Mouse (Mus musculus): ENCODE measurements around the gene Gtf2e1. TPM values are rescaled to one million over a fixed set of nuclear protein-coding genes. Genes with fewer than 3 reads are reported as not detected.

Gtf2e1 gene
- total RNA-seq, 2 experiments from 2014 or later = 6.6 to 7.5 TPM

DNA sequence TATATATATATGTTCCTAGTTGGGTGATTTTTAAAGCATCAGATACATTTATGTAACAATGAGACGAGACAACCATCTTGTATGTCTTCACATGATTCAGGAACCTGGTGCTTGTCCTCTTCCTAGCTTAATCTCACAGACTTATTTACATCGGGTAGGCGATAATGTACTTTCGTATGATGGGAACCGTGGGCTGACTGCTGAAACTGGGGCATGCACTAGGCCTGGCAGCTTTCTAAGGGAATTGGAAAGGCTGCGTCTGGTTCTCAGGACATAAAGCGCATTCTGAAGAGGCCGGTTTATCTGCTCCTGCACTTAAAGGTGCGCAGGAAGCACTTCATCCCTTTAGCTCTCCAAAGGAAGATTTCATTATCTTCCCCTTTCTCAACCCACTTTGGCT is 32.8 kb downstream of the Gtf2e1 start:
- intact Hi-C loops (cut with DNase I; ENCODE audit: low total_unique reads) = no loop called here
- DNase-seq = no peak

- intact Hi-C loops (cut with DNase I; ENCODE audit: low total_unique reads) = no loop called here
Observed at GRCm38 (mm10) chr16:37504517-37504916, 35.1 kb downstream of the Gtf2e1 start.

GRCm38 (mm10) chr16:37498581-37498980 is 41.0 kb downstream of the Gtf2e1 start:
- intact Hi-C loops (cut with DNase I; ENCODE audit: low total_unique reads) = no loop called here
- no peak for DNase-seq

More at GRCm38 (mm10) chr16:37504517-37504916, 35.1 kb downstream of the Gtf2e1 start:
- DNase-seq = no peak

- intact Hi-C loops (cut with DNase I; ENCODE audit: low total_unique reads) = no loop called here
Observed at GRCm38 (mm10) chr16:37495017-37495416, 44.6 kb downstream of the Gtf2e1 start.

DNA sequence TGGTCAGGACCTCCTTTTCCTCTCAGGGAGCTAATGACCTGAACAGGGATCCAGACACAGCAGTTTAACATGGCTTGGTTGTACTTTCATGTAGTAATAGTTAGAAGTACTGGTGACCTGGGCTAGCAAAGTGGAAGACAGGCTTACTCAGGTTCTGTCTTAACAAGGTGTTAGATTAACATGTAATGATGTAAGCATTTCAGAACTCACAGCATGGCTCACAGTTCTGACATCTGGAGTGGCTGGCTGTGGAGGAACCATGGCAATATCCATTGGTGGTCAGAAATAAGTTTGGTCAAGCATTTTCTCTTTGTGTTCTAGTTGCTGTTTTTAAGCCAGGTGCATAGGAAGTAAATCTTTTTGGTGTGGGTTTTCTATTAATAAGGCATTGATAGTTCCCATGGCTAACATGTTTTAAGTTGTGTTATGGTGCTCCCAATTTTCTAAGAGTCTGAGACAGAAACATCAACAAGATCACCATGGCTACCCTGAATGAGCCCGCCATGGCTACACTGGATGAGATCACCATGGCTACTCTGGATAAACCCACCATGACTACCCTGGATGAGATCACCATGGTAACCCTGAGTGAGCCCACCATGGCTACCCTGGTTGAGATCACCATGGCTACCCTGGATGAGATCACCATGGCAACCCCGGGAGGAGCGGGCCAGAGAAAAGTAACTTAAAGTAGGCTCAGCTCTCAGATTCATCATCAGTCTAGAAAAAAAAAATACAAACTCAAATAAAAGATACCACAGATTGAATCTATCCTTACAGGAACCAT is 52.6 kb downstream of the Gtf2e1 start:
- DNase-seq = no peak
- intact Hi-C loops (cut with DNase I; ENCODE audit: low total_unique reads) = no loop called here

More at GRCm38 (mm10) chr16:37495017-37495416, 44.6 kb downstream of the Gtf2e1 start:
- DNase-seq = no peak

GRCm38 (mm10) chr16:37478311-37479291 is 61.0 kb downstream of the Gtf2e1 start:
- intact Hi-C loops (cut with DNase I; ENCODE audit: low total_unique reads) = no loop called here
- no peak for DNase-seq

- DNase-seq = peak; percentile 8
- intact Hi-C loops (cut with DNase I; ENCODE audit: low total_unique reads) = no loop called here
Observed at GRCm38 (mm10) chr16:37472620-37473312, 66.8 kb downstream of the Gtf2e1 start.

DNA sequence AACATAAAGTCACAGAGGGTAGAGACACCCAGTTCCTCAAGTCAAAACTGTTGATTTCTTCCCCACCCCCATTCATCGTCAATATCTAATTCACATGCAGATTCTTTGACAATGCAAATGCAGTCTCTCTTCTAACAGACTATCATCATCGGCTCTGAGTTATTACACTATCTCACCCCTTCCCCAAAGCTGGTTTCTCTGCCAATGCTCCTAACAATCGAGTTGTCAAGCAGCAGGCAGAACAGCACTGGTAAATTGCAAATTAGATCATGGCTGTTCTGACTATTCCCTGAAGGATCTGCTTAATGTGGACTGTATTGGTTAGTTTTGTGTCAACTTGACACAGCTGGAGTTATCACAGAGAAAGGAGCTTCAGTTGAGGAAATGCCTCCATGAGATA is 70.0 kb downstream of the Gtf2e1 start:
- DNase-seq = no peak
- intact Hi-C loops (cut with DNase I; ENCODE audit: low total_unique reads) = no loop called here

DNA sequence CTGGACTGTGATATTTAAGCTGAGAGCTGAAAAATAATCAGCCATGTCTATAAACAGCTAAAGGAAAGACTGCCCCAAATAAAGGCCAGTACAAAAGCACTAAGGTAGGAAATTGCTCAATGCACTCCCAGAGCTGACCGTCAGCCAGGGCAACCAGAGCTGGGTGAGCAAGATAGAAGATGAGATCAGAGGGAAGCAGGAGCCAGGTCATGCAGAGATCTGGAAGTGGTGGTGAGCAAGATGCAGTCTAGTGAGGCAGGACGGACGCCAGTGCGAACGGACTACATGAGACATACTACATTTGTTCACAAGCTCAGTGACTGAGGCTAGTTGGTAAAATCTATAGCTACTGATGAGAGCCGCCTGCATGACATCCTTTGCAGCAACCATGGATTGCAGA is 75.6 kb downstream of the Gtf2e1 start:
- intact Hi-C loops (cut with DNase I; ENCODE audit: low total_unique reads) = no loop called here
- DNase-seq = no peak

DNA sequence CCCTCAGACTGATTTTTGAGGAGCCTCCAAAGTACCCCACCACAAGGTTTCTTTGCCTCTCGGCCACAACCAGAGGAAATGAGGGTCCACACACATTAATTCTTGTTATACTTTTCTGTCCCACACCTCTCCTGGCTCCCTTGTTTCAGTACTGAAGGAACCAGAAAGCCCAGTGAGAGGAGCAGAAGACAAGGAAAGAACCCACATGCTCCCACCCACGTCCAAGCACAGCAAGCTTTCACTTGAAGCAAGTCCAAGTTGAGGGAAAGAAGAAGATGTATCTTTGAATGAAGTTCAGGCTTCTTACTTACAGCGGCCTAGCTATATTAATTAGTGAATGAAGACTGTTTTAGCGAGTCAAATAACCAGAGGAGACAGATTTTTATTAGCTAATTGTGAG is 76.7 kb downstream of the Gtf2e1 start:
- no peak for DNase-seq
- intact Hi-C loops (cut with DNase I; ENCODE audit: low total_unique reads) = no loop called here

- intact Hi-C loops (cut with DNase I; ENCODE audit: low total_unique reads) = no loop called here
- no peak for DNase-seq
Observed at GRCm38 (mm10) chr16:37461601-37462000, 78.0 kb downstream of the Gtf2e1 start.

Other genes with a start within 250 kb of the Gtf2e1 start
- under 1 TPM; 0.16 to 0.21 TPM for gene Stxbp5l, start 154.8 kb downstream of the Gtf2e1 start, total RNA-seq (2021)
- gene Rabl3, start 96 bp upstream of the Gtf2e1 start, total RNA-seq (2021) = 1 to 10 TPM; 6.0 to 6.8 TPM
- gene Hgd, start 40.4 kb upstream of the Gtf2e1 start, total RNA-seq (2021) = not detected
- gene Ndufb4, start 114.7 kb upstream of the Gtf2e1 start, total RNA-seq (2021) = 100 to 1,000 TPM; 142 to 157 TPM
- 100 to 1,000 TPM; 209 to 290 TPM for gene Fstl1, start 237.1 kb upstream of the Gtf2e1 start, total RNA-seq (2021)